Mouse (Mus musculus) macrophage (primary cell): Measurements from ENCODE around the gene Armc3. TPM values are rescaled to one million over a fixed set of nuclear protein-coding genes. Genes with fewer than 3 reads are reported as not detected.

Source experiments
- H3K27ac ChIP-seq: fragments of 350-480 bp; formaldehyde crosslinking; 2 replicates; pipeline ENCODE4 v1.9.0; 2021
- H3K36me3 ChIP-seq: fragments of 350-480 bp; formaldehyde crosslinking; 2 replicates; pipeline ENCODE4 v1.9.0; 2021; ENCODE audit errors: inconsistent target
- H3K4me3 ChIP-seq: fragments of 350-480 bp; formaldehyde crosslinking; 2 replicates; pipeline ENCODE4 v1.9.0; 2021; ENCODE audit errors: inconsistent target
- H3K79me2 ChIP-seq: fragments of 350-480 bp; formaldehyde crosslinking; 2 replicates; pipeline ENCODE4 v1.9.0; 2021; ENCODE audit errors: inconsistent target
- WGBS: methylation state at CpG from one replicate; pipeline ENCODE4 v1.1.7; 2026; ENCODE audit warnings: inconsistent platforms; ENCODE audit not compliant: missing documents; 5-methylcytosine and 5-hydroxymethylcytosine counted together
- polyA plus RNA-seq: library from polyadenylated mRNA; stranded (reverse); fragments of 250-400 nt; gene quantifications from 3 replicates; pipeline ENCODE4 v1.2.4, GENCODE M21; 2018; ENCODE audit warnings: inconsistent platforms
- total RNA-seq, 78 experiments: library from RNA; depleted of rRNA; stranded (reverse); fragments of 250-400 nt; gene quantifications; 1 replicate in 9 of 78; 2 replicates in 24 of 78; 3 replicates in 43 of 78; 4 replicates in 2 of 78; pipeline ENCODE4 v1.2.4; 2018; ENCODE audit warnings: inconsistent platforms in 56 of 78

Armc3 gene
- total RNA-seq (2018; cell fraction: chromatin; rRNA removed), result under 1 TPM in 1 of 26 experiments, not detected in 25; 0.26 TPM
- total RNA-seq (2018; cell fraction: cytosol; rRNA removed), result under 1 TPM; 0.19 to 0.83 (median 0.41) TPM
- total RNA-seq (2018; cell fraction: nucleus; rRNA removed), result under 1 TPM in 13 of 26 experiments, not detected in 13; 0.15 to 0.58 (median 0.23) TPM
- polyA plus RNA-seq, result 0.11 to 0.64 TPM (median 0.13 TPM) in 3 replicates

DNA sequence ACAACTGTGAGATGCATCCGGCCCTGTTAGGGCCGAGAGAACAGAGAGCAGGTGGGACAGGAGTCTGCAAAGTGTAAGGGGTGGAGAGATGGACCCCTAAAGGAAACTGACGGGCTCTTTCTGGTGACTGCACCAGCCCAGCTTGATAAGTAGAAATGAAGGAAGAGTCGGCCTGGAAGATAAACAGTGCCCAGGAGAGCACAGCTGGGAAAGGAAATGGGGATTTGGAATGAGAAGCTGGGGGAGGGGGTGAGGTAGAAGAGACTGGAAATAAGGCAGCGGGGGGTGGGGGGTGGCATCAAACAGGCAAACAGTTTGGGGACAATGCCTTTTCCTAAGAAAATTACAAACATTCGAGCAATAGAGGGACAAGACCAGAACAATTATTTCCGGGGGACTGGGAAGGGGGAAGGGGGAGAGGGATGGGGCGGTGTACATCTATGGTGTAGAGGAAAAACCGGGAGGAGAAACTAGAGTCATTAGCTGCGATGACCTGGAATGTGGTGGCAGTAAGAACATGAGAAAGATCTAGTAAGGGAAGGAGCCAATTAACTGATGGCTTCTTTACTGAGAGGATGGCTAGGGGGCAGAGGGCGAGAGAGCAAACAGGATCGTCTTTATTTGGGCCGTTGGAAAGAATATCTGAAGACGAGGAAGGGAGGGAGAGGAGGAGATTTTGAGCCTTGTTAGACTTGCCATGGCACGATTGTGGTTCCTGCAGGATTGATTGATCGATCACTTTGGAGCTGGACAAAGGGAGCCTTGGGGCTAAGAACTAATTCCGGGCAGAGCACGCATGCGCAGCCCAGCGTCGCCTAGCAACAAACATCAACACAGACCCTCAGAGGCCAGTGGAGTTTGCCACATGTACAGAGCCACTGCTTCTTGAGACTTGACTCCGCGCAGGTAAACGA lies at the start of gene Armc3:
Gene Armc3 (plus strand): TSS at position 851 of the 914 bp plus-strand sequence.
- no peak within 1 kb of the TSS for H3K4me3 ChIP-seq
- H3K36me3 ChIP-seq, result no peaks in the 10 kb centered on the region
- no peak within 1 kb of the TSS for H3K27ac ChIP-seq
- WGBS, result 34% methylated on average over 24 of the region's 24 CpGs
- H3K79me2 ChIP-seq, result no peaks in the 10 kb centered on the region

DNA sequence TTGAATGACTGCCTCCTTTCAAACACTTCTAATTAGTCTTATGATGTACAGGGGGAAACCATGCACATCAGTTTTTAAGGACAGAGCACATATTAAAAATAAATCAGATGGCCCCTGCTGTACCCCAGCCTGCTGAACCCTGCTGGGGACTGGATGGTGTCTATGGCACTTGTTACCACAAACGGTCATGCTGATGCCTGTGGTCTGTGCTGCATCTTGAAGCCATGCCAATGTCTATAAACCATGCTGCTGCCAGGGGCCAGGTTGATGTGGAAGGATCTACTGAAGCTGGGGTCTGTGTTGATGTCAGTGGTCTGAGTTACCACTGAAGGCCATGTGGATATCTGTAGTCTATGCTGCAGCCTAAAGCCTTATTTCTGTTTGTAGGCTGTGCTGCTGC lies 46.4 kb upstream of the Armc3 start:
- WGBS, result 22% methylated on average over 1 of the region's 1 CpGs
- no peaks in the 10 kb centered on the region for H3K79me2 ChIP-seq
- H3K27ac ChIP-seq, result no peak overlapping the region

DNA sequence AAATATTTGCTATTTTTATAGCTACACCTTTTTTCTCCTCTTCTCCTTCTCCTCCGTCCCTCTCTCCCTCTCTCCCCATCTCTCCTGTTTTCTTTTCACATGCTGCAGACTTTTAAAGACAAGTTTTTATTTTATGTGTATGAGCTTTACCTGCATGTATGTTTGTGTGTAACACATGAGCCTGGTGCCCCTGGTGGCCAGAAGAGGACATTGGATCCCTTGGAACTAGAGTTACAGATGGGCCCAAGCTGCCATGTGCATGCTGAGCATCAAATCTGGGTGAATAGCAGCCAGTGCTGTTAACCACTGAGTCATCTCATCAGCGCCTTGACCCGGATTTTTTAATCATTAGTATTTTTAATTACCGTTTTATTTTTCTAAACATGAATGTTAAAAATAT lies 42.9 kb upstream of the Armc3 start:
- no peaks in the 10 kb centered on the region for H3K79me2 ChIP-seq
- H3K4me3 ChIP-seq, result no peak overlapping the region
- no peaks in the 10 kb centered on the region for H3K36me3 ChIP-seq
- H3K27ac ChIP-seq, result no peak overlapping the region
- 89% methylated on average over 4 of the region's 4 CpGs for WGBS

More for the DNA sequence above, 46.4 kb upstream of the Armc3 start:
- H3K36me3 ChIP-seq, result no peaks in the 10 kb centered on the region
- H3K4me3 ChIP-seq, result no peak overlapping the region

DNA sequence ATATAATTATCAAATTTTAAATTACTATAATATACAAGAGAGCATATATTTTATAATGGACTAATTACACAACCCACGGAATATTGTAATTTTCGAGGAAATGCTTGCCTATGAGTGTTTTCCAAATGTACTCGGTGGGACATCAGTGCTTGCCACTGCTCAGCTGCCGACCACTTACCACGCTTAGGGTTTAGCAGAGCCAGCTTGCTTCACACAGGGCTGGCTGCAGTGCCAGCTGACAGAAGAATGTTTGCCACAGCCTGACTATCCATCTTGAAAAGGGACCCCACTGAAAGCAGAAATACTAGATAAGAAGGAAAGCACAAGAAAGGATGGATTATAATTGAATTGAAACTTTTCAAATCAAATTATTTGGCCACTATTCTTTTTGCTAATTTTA lies 39.6 kb upstream of the Armc3 start:
- Histone ChIP-seq H3K36me3 (no peaks in the 10 kb centered on the region), H3K79me2 (no peaks in the 10 kb centered on the region), H3K4me3 (no peak overlapping the region), H3K27ac (no peak overlapping the region)
- WGBS, result 89% methylated on average over 5 of the region's 5 CpGs

DNA sequence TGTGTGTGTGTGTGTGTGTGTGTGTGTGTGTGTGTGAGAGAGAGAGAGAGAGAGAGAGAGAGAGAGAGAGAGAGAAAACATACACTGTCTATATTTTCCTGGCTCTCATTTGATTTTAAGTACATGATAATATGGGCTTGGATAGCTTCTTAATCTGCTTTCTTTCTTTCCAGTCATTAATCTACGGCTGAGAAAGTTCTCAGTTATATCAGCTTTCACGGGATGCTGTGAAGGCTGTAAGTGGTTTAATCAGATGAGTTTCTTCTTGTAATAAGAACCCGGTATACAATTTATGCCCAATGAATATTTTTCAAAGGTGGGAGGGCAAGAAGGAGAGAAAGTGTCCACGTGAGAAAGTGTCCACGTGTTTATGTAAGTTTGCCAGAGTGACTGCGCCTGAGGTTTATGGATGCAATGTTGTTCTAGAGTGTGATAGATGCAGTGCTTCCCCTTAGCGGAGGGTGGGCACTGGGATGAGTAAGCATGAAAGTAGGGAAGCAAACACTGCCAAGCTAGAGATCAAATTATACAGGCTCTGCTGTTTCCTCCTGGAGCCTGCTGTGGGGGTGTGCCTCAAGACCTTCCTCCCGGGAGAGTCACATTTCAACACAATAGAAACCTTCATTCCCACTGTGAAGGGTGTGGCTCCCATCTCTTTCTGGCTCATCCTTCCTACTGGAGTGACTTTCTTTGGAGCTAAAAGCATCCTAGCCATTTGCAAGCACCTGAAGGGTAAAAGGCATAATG lies 38.6 kb upstream of the Armc3 start:
- Histone ChIP-seq H3K27ac (no peak overlapping the region), H3K79me2 (no peaks in the 10 kb centered on the region), H3K36me3 (no peaks in the 10 kb centered on the region), H3K4me3 (no peak overlapping the region)
- WGBS, result 37% methylated on average over 8 of the region's 8 CpGs

DNA sequence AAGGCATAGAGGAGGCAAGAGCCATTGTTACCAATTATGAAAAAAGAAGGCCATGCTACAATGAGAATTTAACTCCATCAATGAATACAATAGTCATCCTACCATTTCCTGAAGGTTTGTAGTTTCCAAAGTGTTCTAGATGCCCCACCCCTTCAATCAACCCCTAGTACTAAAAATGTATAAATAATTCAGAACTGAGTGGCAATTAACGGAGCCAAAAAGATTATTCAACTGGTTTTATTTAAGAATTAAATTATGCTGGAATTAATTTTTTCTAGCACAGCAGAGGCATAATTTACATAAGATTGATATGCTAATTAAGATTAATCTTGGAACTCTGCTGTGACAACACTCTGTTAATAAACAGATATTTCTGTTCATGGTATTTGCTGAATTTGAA lies 34.9 kb upstream of the Armc3 start:
- WGBS, result 100% methylated on average over 1 of the region's 1 CpGs
- Histone ChIP-seq H3K36me3 (no peaks in the 10 kb centered on the region), H3K27ac (no peak overlapping the region), H3K79me2 (no peaks in the 10 kb centered on the region), H3K4me3 (no peak overlapping the region)

DNA sequence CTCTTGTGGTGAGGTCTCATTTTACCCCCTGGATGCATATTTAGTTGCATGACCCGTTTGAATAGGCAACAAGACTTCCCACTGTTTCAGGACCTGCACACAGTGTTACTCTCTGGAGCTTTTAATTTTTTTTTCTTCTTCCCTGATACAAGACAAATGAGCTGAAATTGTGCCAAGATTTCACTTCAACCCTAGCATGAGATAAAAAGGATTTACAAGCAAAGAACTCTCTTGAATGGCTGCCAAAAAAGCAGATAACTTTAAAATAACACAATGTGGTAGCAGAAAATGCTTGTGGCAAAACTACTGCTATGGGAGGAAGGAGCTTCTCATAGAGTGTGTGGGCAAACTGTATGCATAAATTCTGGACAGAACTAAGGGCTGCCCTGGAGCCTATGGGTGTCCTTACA lies 22.3 kb upstream of the Armc3 start:
- Histone ChIP-seq H3K27ac (no peak overlapping the region), H3K79me2 (no peaks in the 10 kb centered on the region), H3K4me3 (no peak overlapping the region), H3K36me3 (no peaks in the 10 kb centered on the region)
- 44% methylated on average over 1 of the region's 1 CpGs for WGBS

DNA sequence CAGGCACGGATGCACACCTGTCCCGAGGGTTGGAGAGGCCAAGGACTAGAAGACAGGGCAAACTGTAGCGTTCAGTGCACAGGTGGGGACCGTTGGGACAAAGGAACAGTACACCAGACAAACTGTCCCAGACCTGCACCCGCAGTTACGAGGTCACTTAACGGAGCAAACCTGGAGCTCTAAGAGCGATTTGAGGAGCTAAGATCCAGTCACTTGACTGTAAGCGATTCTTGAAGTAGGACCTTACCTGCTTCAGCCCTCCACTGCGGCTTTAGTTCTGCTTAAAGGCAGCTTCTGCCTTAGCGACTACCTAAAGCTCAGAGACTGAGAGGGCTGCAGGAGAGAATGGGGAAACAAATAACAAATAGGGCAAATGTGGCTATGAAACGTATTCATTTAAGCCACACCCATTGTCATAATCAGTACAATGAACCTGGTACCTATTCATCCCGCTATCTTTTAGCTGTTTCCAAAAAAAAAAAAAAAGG lies 308 bp downstream of the Armc3 start:
- Histone ChIP-seq H3K27ac (no peak overlapping the region), H3K79me2 (no peaks in the 10 kb centered on the region), H3K36me3 (no peaks in the 10 kb centered on the region), H3K4me3 (no peak overlapping the region)
- 46% methylated on average over 12 of the region's 13 CpGs for WGBS

DNA sequence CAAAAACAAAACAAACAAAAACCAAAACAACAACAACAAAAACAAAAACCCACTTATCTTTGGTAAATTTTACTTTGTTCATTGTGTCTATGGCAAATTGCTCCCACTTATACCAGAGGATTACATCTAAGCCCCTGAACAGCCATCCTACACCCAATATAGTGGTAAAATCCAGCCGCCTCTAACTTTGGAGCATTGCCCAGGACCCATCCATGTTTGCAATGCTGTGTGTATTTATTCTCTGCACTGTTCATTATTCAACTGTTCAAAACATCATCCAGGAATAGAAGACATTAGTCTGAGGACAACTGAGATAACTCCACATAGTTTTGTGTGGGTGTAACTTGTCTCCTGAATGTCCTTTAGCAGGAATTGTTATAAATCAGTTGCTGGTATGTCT lies 1.0 kb downstream of the Armc3 start:
- no peak overlapping the region for H3K4me3 ChIP-seq
- H3K79me2 ChIP-seq, result no peaks in the 10 kb centered on the region
- H3K27ac ChIP-seq, result no peak overlapping the region
- H3K36me3 ChIP-seq, result no peaks in the 10 kb centered on the region
- 100% methylated on average over 1 of the region's 1 CpGs for WGBS

DNA sequence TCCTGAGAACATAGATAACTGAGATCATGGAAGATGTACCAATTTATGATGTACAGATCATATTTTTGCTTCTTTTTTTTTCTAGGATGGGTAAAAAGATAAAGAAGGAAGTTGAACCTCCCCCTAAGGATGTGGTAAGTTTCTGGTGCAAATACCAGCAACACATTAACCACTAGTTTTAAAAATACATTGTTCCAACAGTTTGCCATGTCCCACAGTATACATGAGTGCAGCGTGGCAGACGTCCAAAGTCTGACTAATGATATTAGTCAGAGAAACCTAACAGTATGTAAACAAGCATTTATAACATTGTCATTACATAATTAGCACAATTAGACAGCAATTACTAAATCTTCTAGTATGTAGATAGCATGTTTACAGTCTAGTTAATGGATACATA lies 2.6 kb downstream of the Armc3 start:
- no peak overlapping the region for H3K4me3 ChIP-seq
- whole genome bisulfite sequencing, result 0% methylated on average over 2 of the region's 2 CpGs
- H3K36me3 ChIP-seq, result no peaks in the 10 kb centered on the region
- no peaks in the 10 kb centered on the region for H3K79me2 ChIP-seq
- no peak overlapping the region for H3K27ac ChIP-seq

DNA sequence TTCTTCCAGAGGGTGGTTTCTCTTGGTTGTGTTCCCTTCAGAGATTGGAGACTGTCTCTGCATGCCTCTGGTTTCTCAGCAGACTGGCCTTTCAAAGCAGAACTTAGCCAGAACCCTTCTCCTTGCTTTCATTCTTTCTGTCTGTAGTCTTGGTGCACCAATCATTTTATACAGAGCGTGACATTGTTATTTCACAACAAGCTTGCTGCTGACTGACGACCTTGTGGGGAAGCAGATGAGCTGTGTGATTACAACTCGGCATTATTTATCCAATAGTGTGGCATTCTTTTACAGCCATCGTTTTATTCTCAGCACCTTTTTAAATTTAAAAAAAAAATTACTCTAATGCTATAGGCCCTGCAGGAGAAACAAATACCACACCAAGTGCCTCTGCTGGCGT lies 35.2 kb downstream of the Armc3 start:
- H3K27ac ChIP-seq, result no peak overlapping the region
- H3K36me3 ChIP-seq, result no peaks in the 10 kb centered on the region
- H3K79me2 ChIP-seq, result no peaks in the 10 kb centered on the region
- 43% methylated on average over 5 of the region's 5 CpGs for WGBS
- no peak overlapping the region for H3K4me3 ChIP-seq

DNA sequence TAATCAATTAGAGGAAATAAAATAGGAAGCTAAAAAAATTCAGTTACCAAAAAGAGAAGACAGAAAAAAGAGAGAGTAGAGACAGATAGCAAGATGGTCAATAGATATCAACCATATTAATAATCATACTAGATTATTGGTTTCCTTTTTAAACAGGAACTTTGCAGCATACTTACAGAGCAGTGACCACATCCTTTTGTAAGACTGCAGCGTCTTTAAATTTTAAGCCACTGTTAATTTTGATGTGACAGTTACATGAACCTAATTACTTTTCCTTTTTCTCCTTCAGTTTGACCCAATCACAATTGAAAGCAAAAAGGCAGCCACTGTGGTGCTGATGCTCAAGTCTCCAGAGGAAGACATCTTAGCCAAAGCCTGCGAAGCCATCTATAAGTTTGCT lies 36.1 kb downstream of the Armc3 start:
- H3K4me3 ChIP-seq, result no peak overlapping the region
- H3K79me2 ChIP-seq, result no peaks in the 10 kb centered on the region
- WGBS, result 54% methylated on average over 2 of the region's 2 CpGs
- H3K36me3 ChIP-seq, result no peaks in the 10 kb centered on the region
- no peak overlapping the region for H3K27ac ChIP-seq

DNA sequence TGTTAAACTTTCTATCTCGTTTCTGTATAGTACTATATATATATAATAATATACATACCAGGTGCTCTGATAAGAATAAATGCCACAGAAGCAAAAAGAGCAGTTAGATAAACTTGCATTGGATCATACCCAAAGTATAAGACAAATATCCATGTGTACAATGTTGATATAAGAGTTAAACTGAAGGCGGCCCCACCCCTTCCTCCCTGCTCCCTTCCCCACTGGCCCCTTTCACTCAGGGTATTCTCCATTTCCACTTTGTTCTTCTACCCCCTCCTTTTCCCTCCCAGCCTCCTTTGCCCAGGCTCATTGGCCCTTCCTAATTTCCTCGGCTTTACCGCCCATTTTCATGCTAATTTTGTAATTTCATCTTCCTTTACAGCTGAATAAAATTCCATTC lies 36.5 kb downstream of the Armc3 start:
- Histone ChIP-seq H3K27ac (no peak overlapping the region), H3K79me2 (no peaks in the 10 kb centered on the region), H3K36me3 (no peaks in the 10 kb centered on the region), H3K4me3 (no peak overlapping the region)
- 90% methylated on average over 3 of the region's 4 CpGs for whole genome bisulfite sequencing

DNA sequence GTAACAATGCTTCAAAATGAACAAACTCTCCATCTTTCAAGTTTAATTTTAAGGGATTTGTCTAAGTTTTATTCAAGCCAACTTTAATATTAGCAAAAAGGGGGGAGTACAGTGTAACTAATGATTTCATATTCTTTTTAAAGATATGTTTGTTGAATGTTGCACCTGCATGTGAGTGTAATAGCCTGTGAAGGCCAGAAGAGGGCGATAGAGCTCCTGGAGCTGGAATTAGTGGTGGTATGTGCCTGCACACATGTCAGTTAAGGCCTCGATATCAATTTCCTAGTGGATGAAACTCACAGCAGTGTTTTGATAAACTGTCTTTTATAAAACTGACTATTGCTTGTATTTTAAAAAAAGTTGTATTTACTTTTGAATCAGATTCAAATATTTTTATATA lies 39.7 kb downstream of the Armc3 start:
- no peaks in the 10 kb centered on the region for H3K79me2 ChIP-seq
- H3K36me3 ChIP-seq, result no peaks in the 10 kb centered on the region
- H3K4me3 ChIP-seq, result no peak overlapping the region
- 73% methylated on average over 2 of the region's 2 CpGs for WGBS
- no peak overlapping the region for H3K27ac ChIP-seq

DNA sequence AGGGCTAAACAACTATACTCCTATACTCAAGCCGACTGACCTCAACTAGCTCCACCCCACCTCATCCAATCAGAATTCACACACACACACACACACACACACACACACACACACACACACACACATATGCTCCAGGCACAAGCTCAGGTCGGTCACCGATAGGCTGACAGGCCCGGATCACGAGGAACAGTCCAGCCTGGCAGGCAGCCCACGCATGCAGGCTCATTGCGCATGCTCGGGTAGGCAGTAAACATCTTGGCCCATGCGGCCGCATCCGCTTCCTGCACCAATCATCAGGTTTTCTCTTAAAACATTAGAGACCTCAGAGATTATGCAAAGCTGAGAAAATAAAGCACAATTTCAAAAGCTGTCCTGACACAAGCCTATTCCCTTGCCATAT lies 50.5 kb downstream of the Armc3 start:
- Histone ChIP-seq H3K27ac (no peak overlapping the region), H3K36me3 (no peaks in the 10 kb centered on the region), H3K4me3 (no peak overlapping the region), H3K79me2 (no peaks in the 10 kb centered on the region)
- 91% methylated on average over 8 of the region's 11 CpGs for WGBS
